Comparison of ENCODE assay signal across 1 mouse cellular context in the genomic region with DNA sequence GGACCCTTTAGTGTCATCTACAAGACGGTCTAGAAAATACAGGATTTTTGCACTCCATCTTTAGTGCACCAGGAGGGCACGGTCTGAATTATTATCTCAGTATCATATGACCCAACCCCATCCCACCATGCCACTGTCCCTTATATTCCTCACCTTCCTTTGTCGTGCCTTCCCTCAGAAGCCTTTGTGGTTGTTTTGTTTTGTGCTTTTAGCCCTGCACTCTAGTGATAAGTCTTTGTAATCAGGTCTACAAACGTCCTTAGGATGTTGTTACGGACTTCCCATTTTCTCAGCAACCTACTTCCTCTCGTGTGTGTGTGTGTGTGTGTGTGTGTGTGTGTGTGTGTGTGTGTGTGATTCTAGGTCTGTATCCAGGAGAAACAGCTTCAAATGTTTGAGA.
TF ChIP-seq lines count a peak whose summit lies in the region.

No protein-coding gene starts in this region.

TF ChIP-seq in MEL, 35 proteins besides CTCF, POLR2A, EP300 and RAD21 (continued from another document):
- no peak for TF ChIP-seq JUND (IDR thresholded peaks at IDR 0.05; ENCODE audit: low read depth, low read length)
- no peak for TF ChIP-seq NELFE (IDR thresholded peaks at IDR 0.05; ENCODE audit: low read depth, low read length)
- TF ChIP-seq USF2 (IDR thresholded peaks at IDR 0.05; ENCODE audit: borderline replicate concordance in 1 of 2, insufficient read depth in 1 of 2, low read depth in 1 of 2, low read length in 2 of 2): no peak
- TF ChIP-seq MYC (IDR thresholded peaks at IDR 0.05; ENCODE audit: low read depth, low read length): peak; percentile 71
- TF ChIP-seq USF1 (IDR thresholded peaks at IDR 0.05; ENCODE audit: low read depth, low read length): peak; percentile 79
- no peak for TF ChIP-seq MAZ (IDR thresholded peaks at IDR 0.05; ENCODE audit: low read depth, low read length)
- TF ChIP-seq ZC3H11A (IDR thresholded peaks at IDR 0.05; ENCODE audit: low read depth, low read length): no peak
- TF ChIP-seq SMC3 (IDR thresholded peaks at IDR 0.05; ENCODE audit: low read depth, low read length): no peak
